Mouse (Mus musculus) intestine, postnatal 0 days (tissue): ENCODE measurements at regions not wholly inside any gene's neighbourhood (a gene's known extent, or its start where the extent isn't known, plus 50 kb on each side); places are given as distances from the start of the nearest gene placed in this dataset.

Experiments used
- ATAC-seq: fragments of 200-750 bp; cut with Nextera tagmentation; 2 replicates; pipeline ENCODE4 v1.8.0; 2017; ENCODE audit warnings: mild to moderate bottlenecking, moderate TSS enrichment, moderate library complexity
- H3K27ac ChIP-seq: fragments of 300-500 bp; sonication (generic); 2 replicates; pipeline ENCODE4 v1.5.1; 2014; ENCODE audit warnings: mild to moderate bottlenecking, low read depth, low read length, moderate library complexity
- H3K27me3 ChIP-seq: fragments of 300-500 bp; sonication (generic); replicated peaks from 2 replicates; pipeline ENCODE4 v1.6.1; 2014; ENCODE audit warnings: low read length, mixed read lengths; ENCODE audit not compliant: control insufficient read depth, insufficient read depth
- H3K36me3 ChIP-seq: fragments of 300-500 bp; sonication (generic); 2 replicates; pipeline ENCODE4 v1.6.1; 2014; ENCODE audit warnings: mild to moderate bottlenecking, moderate library complexity; ENCODE audit not compliant: control insufficient read depth, insufficient read depth
- H3K4me1 ChIP-seq: fragments of 300-500 bp; sonication (generic); replicated peaks from 2 replicates; pipeline ENCODE4 v1.6.1; 2014; ENCODE audit warnings: antibody characterized with exemption, low read length, mixed read lengths; ENCODE audit not compliant: control insufficient read depth, insufficient read depth
- H3K4me2 ChIP-seq: fragments of 300-500 bp; sonication (generic); replicated peaks from 2 replicates; pipeline ENCODE4 v1.6.1; 2014; ENCODE audit warnings: low read depth, mild to moderate bottlenecking, moderate library complexity
- H3K4me3 ChIP-seq: fragments of 300-500 bp; sonication (generic); 2 replicates; pipeline ENCODE4 v1.5.1; 2014; ENCODE audit warnings: low read depth, low read length
- H3K9ac ChIP-seq: fragments of 300-500 bp; sonication (generic); 2 replicates; pipeline ENCODE4 v1.6.1; 2014; ENCODE audit warnings: mild to moderate bottlenecking, low read depth, low read length
- H3K9me3 ChIP-seq: fragments of 300-500 bp; sonication (generic); 2 replicates; pipeline ENCODE4 v1.6.1; 2016; ENCODE audit warnings: mixed run types; ENCODE audit not compliant: control insufficient read depth
- CTCF ChIP-seq: sonication (generic); IDR thresholded peaks from 2 replicates; pipeline ENCODE4 v1.5.1; 2016; ENCODE audit warnings: low read depth, mild to moderate bottlenecking, control low read depth, antibody characterized with exemption, moderate library complexity
- WGBS: fragments of 180-500 bp; shearing (Covaris S2); extraction: QIAGEN DNeasy Blood & Tissue Kit; methylation state at CpG from one replicate; pipeline ENCODE4 v1.1.7; 2014; 5-methylcytosine and 5-hydroxymethylcytosine counted together

DNA sequence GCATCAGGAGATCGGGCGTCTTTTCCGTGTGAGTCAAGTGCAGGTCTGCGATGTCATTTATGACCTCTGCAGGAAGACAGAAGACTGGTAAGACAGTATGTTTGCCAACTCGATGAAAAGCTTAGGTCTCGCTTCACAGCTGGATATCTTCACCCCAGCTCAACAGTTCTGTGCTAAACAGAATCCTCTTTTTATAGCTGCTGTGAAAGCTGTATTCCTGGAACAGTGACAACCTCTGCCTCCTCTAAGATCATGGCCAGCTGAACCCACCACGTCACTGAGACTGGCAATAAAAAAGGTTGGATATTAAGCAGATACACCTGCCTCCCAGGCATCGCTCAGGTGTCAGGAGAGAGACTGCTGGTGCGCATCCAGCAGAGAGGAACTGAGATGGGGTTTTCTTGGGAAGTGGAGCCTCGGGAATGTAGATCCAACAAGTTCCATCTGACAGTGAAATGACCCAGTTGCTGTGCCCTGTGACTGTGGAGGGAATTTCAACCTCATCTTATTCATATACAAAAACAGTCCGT, 138.1 kb downstream of the Wdr11 start:
- no peaks in the 10 kb centered on the region for H3K4me1 ChIP-seq
- 35% methylated on average over 11 of the region's 11 CpGs for WGBS
- 0 out of 2 replicates have a peak overlapping the region, but pooled peaks have one; percentile 2 for H3K4me2 ChIP-seq
- H3K27ac ChIP-seq: no peak overlapping the region
- no peaks in the 10 kb centered on the region for H3K9me3 ChIP-seq
- no peak overlapping the region for H3K9ac ChIP-seq
- no peaks in the 10 kb centered on the region for H3K27me3 ChIP-seq
- no peaks in the 10 kb centered on the region for H3K36me3 ChIP-seq
- no peak for TF ChIP-seq CTCF
- ATAC-seq: no peak
- no peak overlapping the region for H3K4me3 ChIP-seq

DNA sequence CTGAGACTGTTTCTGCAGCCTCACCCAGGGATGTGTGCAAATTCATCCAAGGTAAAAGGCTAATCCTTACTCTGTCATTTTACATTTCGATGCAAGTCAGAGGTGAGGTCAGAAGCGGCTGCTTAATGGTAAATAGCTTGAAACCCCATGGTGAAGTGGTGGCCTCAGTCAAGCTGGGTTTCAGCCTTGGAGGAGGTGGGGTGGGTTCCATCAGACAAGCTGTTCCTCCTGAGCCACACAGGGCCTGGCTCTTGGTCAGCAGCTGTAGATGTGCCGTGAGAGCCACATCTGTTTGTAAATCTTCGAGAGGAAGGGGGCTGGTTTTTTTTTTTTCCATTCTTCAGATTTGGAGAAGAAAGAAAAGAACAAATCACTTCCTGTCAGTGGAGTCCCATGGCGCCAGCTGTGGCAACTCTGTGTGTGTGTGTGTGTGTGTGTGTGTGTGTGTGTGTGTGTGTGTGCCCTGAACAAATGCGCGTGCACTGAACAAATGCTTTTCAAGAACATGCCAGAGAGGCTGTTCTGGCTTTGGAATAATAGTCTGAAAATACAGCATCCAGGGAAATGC, 139.2 kb downstream of the Wdr11 start:
- no peaks in the 10 kb centered on the region for H3K4me1 ChIP-seq
- 54% methylated on average over 7 of the region's 7 CpGs for WGBS
- no peak for TF ChIP-seq CTCF
- ATAC-seq: no peak
- H3K36me3 ChIP-seq: no peaks in the 10 kb centered on the region
- H3K9me3 ChIP-seq: no peaks in the 10 kb centered on the region
- H3K4me2 ChIP-seq: no peak overlapping the region
- H3K9ac ChIP-seq: no peak overlapping the region
- H3K27me3 ChIP-seq: no peaks in the 10 kb centered on the region
- no peak overlapping the region for H3K4me3 ChIP-seq
- H3K27ac ChIP-seq: no peak overlapping the region

DNA sequence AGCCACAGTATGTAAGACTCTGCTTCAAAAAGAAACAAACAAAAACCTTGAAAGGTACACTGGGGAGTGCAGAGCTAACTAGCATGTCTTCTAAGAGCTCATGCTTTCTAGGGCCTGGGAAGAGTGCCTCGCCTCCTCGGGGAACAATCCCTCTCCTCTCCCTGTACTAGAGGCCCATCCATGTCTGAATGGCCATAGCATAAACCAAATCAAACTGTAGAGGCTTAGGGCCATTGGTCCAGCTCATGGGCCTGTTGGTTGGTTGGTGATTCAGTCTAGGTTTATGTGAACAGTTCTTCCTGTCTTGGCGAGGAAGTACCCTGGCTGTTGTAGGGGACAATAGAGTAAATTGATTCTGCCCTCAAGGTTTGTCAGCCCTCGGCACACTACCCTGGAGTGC, 151.0 kb downstream of the Wdr11 start:
- no peak for TF ChIP-seq CTCF
- WGBS: 81% methylated on average over 4 of the region's 4 CpGs
- H3K4me3 ChIP-seq: no peak overlapping the region
- H3K4me1 ChIP-seq: no peaks in the 10 kb centered on the region
- no peaks in the 10 kb centered on the region for H3K27me3 ChIP-seq
- no peak for ATAC-seq
- H3K36me3 ChIP-seq: no peaks in the 10 kb centered on the region
- no peak overlapping the region for H3K9ac ChIP-seq
- no peak overlapping the region for H3K4me2 ChIP-seq
- no peak overlapping the region for H3K27ac ChIP-seq
- H3K9me3 ChIP-seq: no peaks in the 10 kb centered on the region

DNA sequence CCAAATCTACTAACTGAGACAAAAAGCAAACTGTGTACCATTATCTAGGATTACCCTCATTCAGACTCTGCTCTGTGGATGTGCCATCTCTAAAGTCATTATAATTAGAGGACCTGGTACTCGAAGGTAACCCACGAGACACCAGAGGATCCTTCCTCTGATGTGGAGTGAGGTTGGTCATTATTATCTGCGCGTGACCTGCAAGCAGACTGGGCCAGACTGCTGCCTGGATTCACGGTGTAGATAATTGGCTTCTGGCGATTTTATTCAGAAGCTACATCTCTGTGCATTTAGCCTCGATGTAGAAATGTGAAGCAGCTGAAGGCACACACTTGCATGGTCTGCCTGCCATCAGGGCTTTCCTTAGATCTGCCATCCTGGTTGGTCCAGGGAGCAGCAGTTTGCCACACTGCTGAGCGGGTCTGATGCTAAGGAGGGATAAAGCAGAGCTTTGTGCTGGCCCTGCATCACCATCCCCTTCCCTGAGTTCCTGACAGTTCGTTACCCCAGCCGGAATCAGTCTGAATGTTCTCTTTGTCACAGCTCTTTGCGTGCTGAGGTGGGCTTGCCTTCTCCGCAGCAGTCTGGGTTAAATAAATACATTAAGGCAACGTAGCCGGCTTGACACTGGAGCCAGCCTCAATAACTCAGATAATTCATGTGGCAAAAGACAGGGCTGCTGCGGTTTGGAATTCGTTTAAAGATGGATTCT, 152.4 kb downstream of the Wdr11 start:
- no peak overlapping the region for H3K27ac ChIP-seq
- TF ChIP-seq CTCF: no peak
- H3K4me1 ChIP-seq: no peaks in the 10 kb centered on the region
- WGBS: 57% methylated on average over 16 of the region's 16 CpGs
- H3K4me3 ChIP-seq: no peak overlapping the region
- H3K27me3 ChIP-seq: no peaks in the 10 kb centered on the region
- no peak for ATAC-seq
- no peak overlapping the region for H3K9ac ChIP-seq
- 0 out of 2 replicates have a peak overlapping the region, but pooled peaks have one; percentile 7 for H3K4me2 ChIP-seq
- H3K36me3 ChIP-seq: no peaks in the 10 kb centered on the region
- H3K9me3 ChIP-seq: peaks cover 3% of the 10 kb centered on the region; the same call in 1 of the 2 replicates

DNA sequence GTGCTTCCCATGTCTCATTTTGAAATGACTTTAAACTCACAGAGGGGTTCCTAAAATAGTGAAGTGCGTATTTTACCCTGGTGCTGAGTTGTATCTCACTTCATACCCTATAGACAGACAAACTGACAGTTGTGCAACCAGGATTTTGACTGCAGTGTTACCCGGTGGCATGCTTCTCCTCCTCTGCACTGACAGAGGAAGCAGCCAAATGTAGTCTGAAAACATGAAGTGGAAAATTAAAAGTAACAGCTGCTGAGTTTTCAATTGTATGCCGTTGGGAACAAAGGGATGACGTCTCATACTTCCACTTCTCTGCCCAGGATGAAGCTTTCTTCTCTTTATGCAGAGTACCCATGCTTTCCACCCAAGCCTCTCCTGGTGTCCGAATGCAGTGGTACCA, 155.0 kb downstream of the Wdr11 start:
- Histone ChIP-seq H3K4me3 (no peak overlapping the region), H3K4me1 (no peaks in the 10 kb centered on the region), H3K27ac (no peak overlapping the region), H3K4me2 (no peak overlapping the region), H3K27me3 (no peaks in the 10 kb centered on the region), H3K9me3 (peaks cover 3% of the 10 kb centered on the region; the same call in 1 of the 2 replicates), H3K9ac (no peak overlapping the region), H3K36me3 (no peaks in the 10 kb centered on the region)
- ATAC-seq: no peak
- 67% methylated on average over 5 of the region's 5 CpGs for WGBS
- TF ChIP-seq CTCF: no peak

DNA sequence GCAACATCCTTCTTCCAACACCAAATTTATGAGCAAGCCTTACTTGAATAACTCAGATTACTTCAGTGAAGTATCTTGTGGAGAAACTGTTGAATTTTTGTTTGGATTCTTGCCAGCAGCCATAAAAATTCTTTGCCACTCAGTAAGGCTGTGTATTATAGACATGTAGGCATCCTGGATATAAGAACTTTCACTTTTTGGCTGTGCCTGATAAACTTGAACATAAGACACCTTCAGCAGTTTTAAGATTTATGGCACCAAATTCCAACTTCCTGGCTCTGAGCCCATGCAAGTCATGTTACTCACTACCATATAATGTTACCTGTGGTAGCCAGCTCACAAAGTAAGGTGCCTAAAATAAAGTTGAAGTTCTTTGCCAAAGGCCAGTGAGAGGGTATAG, 159.3 kb downstream of the Wdr11 start:
- Histone ChIP-seq H3K4me3 (no peak overlapping the region), H3K27me3 (no peaks in the 10 kb centered on the region), H3K36me3 (no peaks in the 10 kb centered on the region), H3K9ac (no peak overlapping the region), H3K27ac (no peak overlapping the region), H3K4me2 (no peak overlapping the region), H3K9me3 (peaks cover 3% of the 10 kb centered on the region; the same call in 1 of the 2 replicates), H3K4me1 (0 out of 2 replicates have a peak, but pooled peaks cover 4% of the 10 kb centered on the region)
- ATAC-seq: peak; percentile 56
- TF ChIP-seq CTCF: no peak
